Comparison of ENCODE assay signal across 23 mouse cellular contexts in the genomic region with DNA sequence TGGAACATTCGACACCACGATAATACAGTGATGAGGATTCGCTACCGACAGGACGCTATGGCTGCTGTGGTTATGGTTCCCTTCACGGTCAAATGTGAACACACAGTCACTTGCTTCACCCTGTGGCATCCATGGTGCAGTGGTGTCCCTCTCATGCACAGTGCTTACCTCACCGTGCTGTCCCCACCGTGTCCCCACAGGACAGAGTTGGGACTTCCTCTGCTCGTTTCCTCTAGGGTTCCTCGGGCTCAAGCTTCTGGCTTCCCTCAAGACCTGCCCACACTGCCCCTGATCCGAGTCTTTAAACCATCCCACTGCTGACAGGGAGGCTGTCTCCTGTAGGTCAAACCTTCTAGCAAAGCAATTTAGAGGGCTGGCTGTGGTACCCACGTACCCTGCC.
DNase-seq lines count a peak whose midpoint lies in the region; ATAC-seq lines count a peak whose summit lies in the region.
"Had no signal": no experiment of that assay in that cellular context is flagged by ENCODE, and none has a peak within 500 bp of the region (broad histone marks: within the 10 kb centered on the region; RNA-seq: fewer than 3 reads in every experiment).

No protein-coding gene starts in this region.

- no peaks in the 10 kb centered on the region for H3K36me3 ChIP-seq in heart, embryonic 10.5 days
- H3K36me3 ChIP-seq in megakaryocyte, embryonic 14.5 days (replicated peaks; ENCODE audit: low read length): no peaks in the 10 kb centered on the region
- H3K36me3 ChIP-seq: embryonic facial prominence, embryonic 12.5 days; embryonic facial prominence, embryonic 15.5 days; forebrain, embryonic 12.5 days; G1E; heart, embryonic 12.5 days; heart, embryonic 15.5 days; hindbrain, embryonic 15.5 days; intestine, embryonic 15.5 days had no signal

- 75% methylated on average over 12 of the region's 12 CpGs for WGBS in heart, embryonic 10.5 days

- peak overlapping the region; percentile 43; the same call in 1 of the 2 replicates for H3K27ac ChIP-seq in heart, embryonic 10.5 days
- H3K27ac ChIP-seq: embryonic facial prominence, embryonic 12.5 days; embryonic facial prominence, embryonic 15.5 days; forebrain, embryonic 12.5 days; heart, embryonic 15.5 days; hindbrain, embryonic 15.5 days; intestine, embryonic 15.5 days had no signal

- no peaks in the 10 kb centered on the region for H3K9me3 ChIP-seq in heart, embryonic 10.5 days
- no peaks in the 10 kb centered on the region for H3K9me3 ChIP-seq in megakaryocyte, embryonic 14.5 days
- H3K9me3 ChIP-seq: embryonic facial prominence, embryonic 12.5 days; embryonic facial prominence, embryonic 15.5 days; forebrain, embryonic 12.5 days; G1E; heart, embryonic 12.5 days; heart, embryonic 15.5 days; hindbrain, embryonic 15.5 days; intestine, embryonic 15.5 days had no signal

- intact Hi-C loops in heart, postnatal 25 days (cut with DNase I): no loop called here

- H3K4me3 ChIP-seq in heart, embryonic 10.5 days: no peak overlapping the region
- H3K4me3 ChIP-seq in megakaryocyte, embryonic 14.5 days (replicated peaks): peak overlapping the region; percentile 7
- H3K4me3 ChIP-seq: embryonic facial prominence, embryonic 12.5 days; embryonic facial prominence, embryonic 15.5 days; forebrain, embryonic 12.5 days; heart, embryonic 12.5 days; heart, embryonic 15.5 days; hindbrain, embryonic 15.5 days; intestine, embryonic 15.5 days had no signal

- no peak for ATAC-seq in megakaryocyte, adult 5-6 weeks (ENCODE audit: poor library complexity, severe bottlenecking)
- peak; percentile 52 for ATAC-seq in granulocyte monocyte progenitor cell, adult 5-6 weeks (replicated peaks; ENCODE audit: poor library complexity, severe bottlenecking)
- ATAC-seq: forebrain, embryonic 16.5 days; Patski had no signal

- no peak for DNase-seq in heart, embryonic 10.5 days (ENCODE audit: low spot score)
- DNase-seq in heart, postnatal 25 days (ENCODE audit: low spot score): no peak
- DNase-seq in layer of hippocampus, postnatal 14 days (ENCODE audit: low spot score in 2 of 2): no peak
- DNase-seq in thymus, postnatal 4 days: no peak
- DNase-seq: adrenal gland, postnatal 10 days; B cell, adult 2 months; cerebellum, adult 18-20 months; cerebellum, adult 9-10 months; cerebellum, postnatal 14 days; gastrocnemius, postnatal 10 days had no signal

- H3K4me1 ChIP-seq in heart, embryonic 10.5 days: peaks cover 77% of the 10 kb centered on the region
- H3K4me1 ChIP-seq in megakaryocyte, embryonic 14.5 days: peaks cover 12% of the 10 kb centered on the region
- H3K4me1 ChIP-seq: forebrain, embryonic 12.5 days; hindbrain, embryonic 15.5 days had no signal

- H3K27me3 ChIP-seq in heart, embryonic 10.5 days (ENCODE audit: insufficient read depth, poor library complexity, severe bottlenecking): peaks cover 42% of the 10 kb centered on the region
- peaks cover 95% of the 10 kb centered on the region for H3K27me3 ChIP-seq in megakaryocyte, embryonic 14.5 days (replicated peaks)
- H3K27me3 ChIP-seq: embryonic facial prominence, embryonic 15.5 days; hindbrain, embryonic 15.5 days; Patski had no signal
